Mouse (Mus musculus): ENCODE results near the gene Camsap1. TPM values are rescaled to one million over a fixed set of nuclear protein-coding genes. Genes with fewer than 3 reads are reported as not detected.
A peak's percentile ranks its signal among the peaks of the same experiment; 100 is the strongest.

Camsap1 gene
- total and polyA plus RNA-seq, 3 experiments: 24.2 to 30.2 (median 25.8) TPM

GRCm38 (mm10) chr2:25943822-25944221 is 39.3 kb downstream of the Camsap1 start:
- H3K4me3 ChIP-seq (ENCODE audit: control insufficient read depth in 1 of 2, insufficient read depth in 1 of 2, low read depth in 2 of 2, low read length in 2 of 2): no peak overlapping the region
- peak; percentile 11 for DNase-seq (ENCODE audit: low read depth, low spot score)
- peaks cover 0 to 15% of the 10 kb centered on the region in 2 experiments; a peak in 3 of 4 replicates for H3K36me3 ChIP-seq (ENCODE audit: control insufficient read depth in 1 of 2, insufficient read depth in 2 of 2, low read length in 2 of 2)
- H3K79me2 ChIP-seq (ENCODE audit: control insufficient read depth, insufficient read depth, low read length, poor library complexity): no peaks in the 10 kb centered on the region
- H3K4me1 ChIP-seq (ENCODE audit: control insufficient read depth in 1 of 2, insufficient read depth in 2 of 2, low read length in 2 of 2): peaks cover 0 to 2% of the 10 kb centered on the region in 2 experiments; a peak in 1 of 4 replicates
- H3K27ac ChIP-seq (ENCODE audit: control insufficient read depth, low read depth, low read length): no peak overlapping the region
- no peaks in the 10 kb centered on the region for H3K27me3 ChIP-seq (ENCODE audit: control insufficient read depth in 1 of 2, insufficient read depth in 2 of 2, low read length in 2 of 2)
- no peak overlapping the region for H3K9ac ChIP-seq (ENCODE audit: control insufficient read depth, low read depth, low read length, poor library complexity, severe bottlenecking)
- peak; percentile 67; the same call in 1 of the 2 replicates for TF ChIP-seq ETS1 (IDR thresholded peaks at IDR 0.05; ENCODE audit: low read depth, low read length)
- TF ChIP-seq SIN3A (IDR thresholded peaks at IDR 0.05; ENCODE audit: low read length): no peak
- no peak for TF ChIP-seq USF2 (IDR thresholded peaks at IDR 0.05; ENCODE audit: borderline replicate concordance in 1 of 2, insufficient read depth in 1 of 2, low read depth in 1 of 2, low read length in 2 of 2)
- TF ChIP-seq KAT2A (conservative IDR thresholded peaks at IDR 0.05; ENCODE audit: low read depth, low read length): no peak
- TF ChIP-seq RAD21 (IDR thresholded peaks at IDR 0.05; ENCODE audit: low read depth, low read length): no peak
- TF ChIP-seq EP300 (IDR thresholded peaks at IDR 0.05; ENCODE audit: low read depth in 1 of 2, low read length in 2 of 2): peak in 1 of 2 experiments; percentile 10; a peak in 1 of 4 replicates
- peak; percentile 20; the same call in 1 of the 2 replicates for TF ChIP-seq USF1 (IDR thresholded peaks at IDR 0.05; ENCODE audit: low read depth, low read length)
- no peaks in the 10 kb centered on the region for H3K9me3 ChIP-seq (replicated peaks; ENCODE audit: insufficient read depth, low read length)

GRCm38 (mm10) chr2:25940503-25940902 is 42.6 kb downstream of the Camsap1 start:
- Histone ChIP-seq H3K79me2 (ENCODE audit: control insufficient read depth, insufficient read depth, low read length, poor library complexity) (no peaks in the 10 kb centered on the region), H3K27me3 (ENCODE audit: control insufficient read depth in 1 of 2, insufficient read depth in 2 of 2, low read length in 2 of 2) (no peaks in the 10 kb centered on the region), H3K4me1 (ENCODE audit: control insufficient read depth in 1 of 2, insufficient read depth in 2 of 2, low read length in 2 of 2) (peaks cover 0 to 2% of the 10 kb centered on the region in 2 experiments; a peak in 1 of 4 replicates), H3K9me3 (replicated peaks; ENCODE audit: insufficient read depth, low read length) (no peaks in the 10 kb centered on the region), H3K27ac (ENCODE audit: control insufficient read depth, low read depth, low read length) (no peak overlapping the region), H3K4me3 (ENCODE audit: control insufficient read depth in 1 of 2, insufficient read depth in 1 of 2, low read depth in 2 of 2, low read length in 2 of 2) (no peak overlapping the region), H3K36me3 (ENCODE audit: control insufficient read depth in 1 of 2, insufficient read depth in 2 of 2, low read length in 2 of 2) (peaks cover 0 to 16% of the 10 kb centered on the region in 2 experiments; a peak in 3 of 4 replicates), H3K9ac (ENCODE audit: control insufficient read depth, low read depth, low read length, poor library complexity, severe bottlenecking) (no peak overlapping the region)
- no peak for TF ChIP-seq BHLHE40 (IDR thresholded peaks at IDR 0.05; ENCODE audit: borderline replicate concordance, low read depth, low read length)
- TF ChIP-seq POLR2AphosphoS2 (IDR thresholded peaks at IDR 0.05; ENCODE audit: low read length): no peak
- no peak for TF ChIP-seq EP300 (IDR thresholded peaks at IDR 0.05; ENCODE audit: low read depth in 1 of 2, low read length in 2 of 2)
- TF ChIP-seq TCF12 (IDR thresholded peaks at IDR 0.05; ENCODE audit: low read depth, low read length): no peak
- TF ChIP-seq ELF1 (IDR thresholded peaks at IDR 0.05; ENCODE audit: low read depth, low read length): no peak
- TF ChIP-seq RCOR1 (IDR thresholded peaks at IDR 0.05; ENCODE audit: low read depth, low read length): no peak
- TF ChIP-seq ZKSCAN1 (IDR thresholded peaks at IDR 0.05; ENCODE audit: low read depth, low read length): no peak
- no peak for TF ChIP-seq HCFC1 (IDR thresholded peaks at IDR 0.05; ENCODE audit: low read depth, low read length)
- TF ChIP-seq MAZ (IDR thresholded peaks at IDR 0.05; ENCODE audit: low read depth, low read length): no peak
- TF ChIP-seq USF1 (IDR thresholded peaks at IDR 0.05; ENCODE audit: low read depth, low read length): no peak
- DNase-seq (ENCODE audit: low read depth, low spot score): no peak
